Mouse (Mus musculus): ENCODE measurements around the gene Mcu.

DNA sequence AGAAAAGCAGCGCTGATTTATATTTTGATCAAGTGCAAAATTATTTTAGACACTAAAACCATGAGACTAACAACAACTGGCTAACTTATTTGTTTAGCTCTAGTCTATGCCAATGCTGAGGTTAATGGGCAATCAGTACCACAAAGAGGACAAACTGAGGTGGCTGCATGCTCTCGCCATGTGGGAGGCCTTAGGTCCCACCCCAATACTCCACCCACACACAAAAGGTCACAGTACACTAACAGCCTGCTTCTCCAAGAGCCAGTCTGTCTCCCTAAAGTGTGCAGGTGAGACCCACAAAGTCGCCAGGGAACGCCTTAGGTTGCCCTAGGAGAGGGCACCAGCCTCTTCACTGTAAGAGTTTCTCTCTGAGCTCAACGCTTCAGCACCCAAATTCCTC lies 91.8 kb downstream of the Mcu start:
- TF ChIP-seq POLR2A (IDR thresholded peaks at IDR 0.05; ENCODE audit: borderline replicate concordance, insufficient read depth, low read length) (no peak), CTCF (IDR thresholded peaks at IDR 0.05; ENCODE audit: borderline replicate concordance, insufficient read depth, low read depth, low read length) (no peak)
